ENCODE assay signal across 18 mouse cellular contexts in the genomic region with DNA sequence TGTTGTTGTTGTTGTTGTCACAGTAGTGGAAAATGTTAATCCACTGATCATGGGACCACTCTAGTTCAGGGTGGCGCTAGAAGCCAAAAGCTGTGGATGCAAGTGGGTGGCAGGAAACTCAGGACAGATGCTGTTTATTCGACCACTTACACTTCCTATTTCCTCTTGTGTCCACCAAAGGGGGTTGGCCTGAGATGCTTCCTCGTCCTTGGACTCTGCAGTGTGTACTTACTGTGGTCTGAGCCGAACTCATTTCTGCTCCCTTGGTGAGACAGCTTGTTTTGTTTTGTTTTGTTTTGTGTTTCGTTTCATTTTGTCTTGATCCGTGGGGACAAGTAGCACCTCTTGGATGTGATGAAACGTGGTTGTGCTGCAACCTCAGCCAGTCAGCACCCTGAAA. TPM values are rescaled to one million over a fixed set of nuclear protein-coding genes. Genes with fewer than 3 reads are reported as not detected.
"Had no signal": no experiment of that assay in that cellular context is flagged by ENCODE, and none has a peak within 500 bp of the region (broad histone marks: within the 10 kb centered on the region; RNA-seq: fewer than 3 reads in every experiment).

No protein-coding gene starts in this region.

- H3K4me3 ChIP-seq: limb, embryonic 10.5 days; limb, embryonic 13.5 days; liver, embryonic 13.5 days; midbrain, embryonic 12.5 days; midbrain, embryonic 15.5 days; myocyte; neural tube, embryonic 13.5 days had no signal

- H3K9ac ChIP-seq: limb, embryonic 13.5 days; liver, embryonic 13.5 days; lung, embryonic 14.5 days; midbrain, embryonic 12.5 days; midbrain, embryonic 15.5 days; neural tube, embryonic 13.5 days had no signal

- H3K27me3 ChIP-seq: limb, embryonic 13.5 days; liver, embryonic 13.5 days; midbrain, embryonic 12.5 days; midbrain, embryonic 15.5 days; neural tube, embryonic 13.5 days had no signal

- ATAC-seq: lung, postnatal 0 days; midbrain, embryonic 15.5 days had no signal

- H3K4me1 ChIP-seq: limb, embryonic 10.5 days; liver, embryonic 13.5 days; midbrain, embryonic 15.5 days had no signal

- H3K27ac ChIP-seq: limb, embryonic 10.5 days; limb, embryonic 13.5 days; liver, embryonic 13.5 days; midbrain, embryonic 12.5 days; midbrain, embryonic 15.5 days; neural tube, embryonic 13.5 days had no signal

- DNase-seq: kidney, adult 18-20 months; kidney, adult 9 months; kidney, postnatal 14 days; kidney, postnatal 4 days; liver, embryonic 13.5 days; lung, embryonic 14.5 days; lung, postnatal 36 days; thymus, adult 18-20 months; thymus, postnatal 36 days had no signal

- H3K36me3 ChIP-seq: limb, embryonic 10.5 days; limb, embryonic 13.5 days; liver, embryonic 13.5 days; midbrain, embryonic 12.5 days; midbrain, embryonic 15.5 days; neural tube, embryonic 13.5 days had no signal

RNA-seq across cellular contexts. Expression of a gene that starts 47.5 kb away (rescaled TPM):
- total RNA-seq: liver, adult 2 months had no signal
- polyA plus RNA-seq: kidney, embryonic 16.5 days; liver, adult 2 months; midbrain, embryonic 12.5 days; midbrain, embryonic 15.5 days; neural tube, embryonic 13.5 days had no signal
